Mouse (Mus musculus) hindbrain, embryonic 13.5 days (tissue): ENCODE data around the gene Ccdc96. TPM values are rescaled to one million over a fixed set of nuclear protein-coding genes. Genes with fewer than 3 reads are reported as not detected.
A peak's percentile ranks its signal among the peaks of the same experiment; 100 is the strongest.

Experiments
- ATAC-seq: fragments of 200-750 bp; cut with Nextera tagmentation; 2 replicates; pipeline ENCODE4 v1.8.0; 2017; ENCODE audit warnings: moderate TSS enrichment; ENCODE audit not compliant: low FRiP score
- H3K27ac ChIP-seq: fragments of 300-500 bp; sonication (generic); 2 replicates; pipeline ENCODE4 v1.5.1; 2015; ENCODE audit warnings: inconsistent platforms, mild to moderate bottlenecking, moderate library complexity
- H3K27me3 ChIP-seq: fragments of 300-500 bp; sonication (generic); 2 replicates; pipeline ENCODE4 v1.6.1; 2015; ENCODE audit warnings: mild to moderate bottlenecking, inconsistent platforms
- H3K36me3 ChIP-seq: fragments of 300-500 bp; sonication (generic); 2 replicates; pipeline ENCODE4 v1.6.1; 2015; ENCODE audit warnings: mild to moderate bottlenecking, inconsistent platforms
- H3K4me1 ChIP-seq: fragments of 300-500 bp; sonication (generic); replicated peaks from 2 replicates; pipeline ENCODE4 v1.6.1; 2015; ENCODE audit warnings: inconsistent platforms
- H3K4me2 ChIP-seq: fragments of 300-500 bp; sonication (generic); 2 replicates; pipeline ENCODE4 v1.6.1; 2015; ENCODE audit warnings: inconsistent platforms, mild to moderate bottlenecking, moderate library complexity
- H3K4me3 ChIP-seq: fragments of 300-500 bp; sonication (generic); 2 replicates; pipeline ENCODE4 v1.5.1; 2015; ENCODE audit warnings: mild to moderate bottlenecking, inconsistent platforms
- H3K9ac ChIP-seq: fragments of 300-500 bp; sonication (generic); 2 replicates; pipeline ENCODE4 v1.6.1; 2015; ENCODE audit warnings: mild to moderate bottlenecking, inconsistent platforms
- H3K9me3 ChIP-seq: fragments of 300-500 bp; sonication (generic); 2 replicates; pipeline ENCODE4 v1.6.1; 2016; ENCODE audit warnings: inconsistent platforms
- WGBS: fragments of 180-500 bp; shearing (Covaris S2); methylation state at CpG from one replicate; pipeline ENCODE4 v1.1.7; 2015; 5-methylcytosine and 5-hydroxymethylcytosine counted together
- polyA plus RNA-seq: library from polyadenylated mRNA; unstranded; fragments of >200 nt; fragmentation: Nextera tagmentation; extraction: Ambion mirVana; gene quantifications from 2 replicates; pipeline ENCODE4 v1.2.1, GENCODE M21; 2015

The Ccdc96 gene
- polyA plus RNA-seq, 1 experiment from 2014 or later = 4.0 TPM

DNA sequence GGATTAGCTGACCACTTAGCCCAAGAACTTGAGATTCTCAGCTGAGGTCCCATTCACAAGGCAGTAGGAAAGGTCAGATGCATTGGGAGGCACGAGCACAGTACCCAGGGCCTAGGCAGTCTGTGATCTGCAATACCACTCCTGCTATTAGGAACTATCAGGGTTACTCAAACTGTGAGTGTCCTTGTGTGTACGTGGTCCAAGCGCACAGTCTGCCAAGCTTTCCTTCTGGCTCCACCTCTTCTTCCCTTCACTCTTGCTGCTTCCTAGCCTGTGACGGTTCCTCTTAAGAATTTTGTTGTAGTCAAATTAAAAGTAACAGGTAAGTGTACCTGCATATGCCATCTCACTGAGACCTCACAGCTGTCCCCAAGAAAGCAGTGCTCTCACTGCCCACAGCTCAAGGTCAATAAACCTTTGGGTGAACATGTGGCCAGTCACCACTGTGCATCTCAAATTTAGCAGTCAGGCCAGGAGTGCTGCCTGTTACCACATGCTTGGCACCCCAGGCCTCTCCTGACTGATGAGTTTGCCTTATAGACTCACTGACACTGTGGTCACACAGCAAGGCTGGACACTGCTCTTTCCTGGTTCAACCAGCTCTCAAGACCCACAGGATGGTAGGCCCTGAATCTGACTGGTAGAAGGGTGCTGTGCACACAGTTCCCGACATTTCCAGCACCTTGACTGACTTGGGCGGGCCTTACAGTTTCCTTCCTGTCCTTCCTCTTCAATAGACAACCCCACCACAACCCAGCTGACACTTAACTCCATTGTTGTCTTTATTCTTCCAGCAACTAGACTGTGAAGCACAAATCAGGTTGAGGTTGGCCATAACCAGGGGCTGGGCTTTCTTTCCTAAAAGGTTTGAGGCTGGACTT is 5.6 kb upstream of the Ccdc96 start:
- Histone ChIP-seq H3K4me3 (no peak overlapping the region), H3K9me3 (no peaks in the 10 kb centered on the region), H3K4me2 (no peak overlapping the region), H3K36me3 (peaks cover 33% of the 10 kb centered on the region), H3K9ac (0 out of 2 replicates have a peak overlapping the region, but pooled peaks have one; percentile 8), H3K27me3 (no peaks in the 10 kb centered on the region), H3K27ac (no peak overlapping the region), H3K4me1 (peaks cover 47% of the 10 kb centered on the region)
- no peak for ATAC-seq
- WGBS = 91% methylated on average over 6 of the region's 6 CpGs

DNA sequence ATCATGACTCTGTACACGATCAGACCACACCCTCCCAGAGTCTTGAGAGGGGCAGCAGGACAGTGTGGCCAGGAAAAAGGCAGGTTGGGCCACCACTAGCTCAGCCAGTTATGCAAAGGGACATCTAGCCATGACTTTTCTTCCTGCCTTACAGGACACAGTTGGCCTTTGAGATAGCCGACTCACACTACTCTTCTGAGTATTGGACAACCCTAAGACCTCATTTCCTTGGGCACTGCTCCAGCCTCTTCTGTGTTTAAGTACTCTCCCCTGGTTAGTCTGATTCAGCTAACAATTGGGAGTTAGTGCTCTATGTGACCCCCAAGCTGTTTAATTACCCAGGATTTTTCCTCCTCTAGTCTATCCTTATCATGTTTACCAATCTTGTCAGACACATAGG is 4.7 kb upstream of the Ccdc96 start:
- no peak for ATAC-seq
- H3K4me2 ChIP-seq = no peak overlapping the region
- H3K36me3 ChIP-seq = peaks cover 28% of the 10 kb centered on the region
- H3K27me3 ChIP-seq = no peaks in the 10 kb centered on the region
- H3K27ac ChIP-seq = no peak overlapping the region
- H3K9ac ChIP-seq = 0 out of 2 replicates have a peak overlapping the region, but pooled peaks have one; percentile 8
- H3K4me1 ChIP-seq = peaks cover 48% of the 10 kb centered on the region
- no peak overlapping the region for H3K4me3 ChIP-seq
- WGBS = 70% methylated on average over 2 of the region's 2 CpGs
- no peaks in the 10 kb centered on the region for H3K9me3 ChIP-seq

DNA sequence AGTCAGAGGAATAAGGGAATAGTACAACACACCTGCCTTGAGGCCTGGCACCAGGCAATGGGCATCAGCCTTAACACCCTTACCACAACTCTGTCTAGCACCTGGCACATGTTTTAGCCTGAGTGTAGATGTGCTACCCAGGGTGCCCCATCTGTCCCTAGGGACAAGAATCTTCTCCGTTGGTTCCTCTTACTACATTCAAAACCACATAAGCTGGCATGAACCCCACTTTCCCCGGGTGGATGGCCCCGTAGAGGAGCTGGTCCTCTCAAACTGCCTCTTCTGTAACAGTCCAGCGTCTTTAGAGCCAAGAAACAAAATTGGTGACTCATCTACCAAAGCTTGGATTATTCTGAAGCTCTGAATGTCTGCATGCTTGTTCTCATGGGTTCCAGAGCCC is 4.0 kb upstream of the Ccdc96 start:
- no peak overlapping the region for H3K27ac ChIP-seq
- WGBS = 92% methylated on average over 4 of the region's 4 CpGs
- no peak overlapping the region for H3K4me3 ChIP-seq
- H3K9me3 ChIP-seq = no peaks in the 10 kb centered on the region
- H3K9ac ChIP-seq = no peak overlapping the region
- no peak overlapping the region for H3K4me2 ChIP-seq
- H3K36me3 ChIP-seq = peaks cover 24% of the 10 kb centered on the region
- 0 out of 2 replicates have a peak, but pooled peaks cover 2% of the 10 kb centered on the region for H3K27me3 ChIP-seq
- peaks cover 54% of the 10 kb centered on the region for H3K4me1 ChIP-seq
- ATAC-seq = no peak

DNA sequence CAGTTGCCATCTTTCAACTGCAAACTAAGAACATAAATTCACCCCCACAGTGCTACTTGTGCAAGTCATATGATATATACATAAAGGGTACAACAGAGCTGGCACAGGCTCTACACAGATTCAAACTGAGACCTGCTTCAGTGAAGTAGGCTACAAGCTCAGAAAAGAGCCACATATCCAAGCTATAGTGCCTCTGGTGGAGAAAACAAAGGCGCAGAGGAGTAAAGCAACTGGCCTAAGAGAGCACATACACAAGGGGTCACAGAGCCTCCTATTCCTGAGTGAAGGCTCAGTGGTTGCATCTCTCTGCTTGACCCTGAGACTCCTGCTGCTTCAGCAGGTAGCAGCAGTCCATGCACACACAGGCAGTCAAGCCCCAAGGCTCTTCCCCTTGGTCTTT is 3.3 kb upstream of the Ccdc96 start:
- WGBS = 75% methylated on average over 1 of the region's 1 CpGs
- ATAC-seq = no peak
- H3K36me3 ChIP-seq = peaks cover 17% of the 10 kb centered on the region

DNA sequence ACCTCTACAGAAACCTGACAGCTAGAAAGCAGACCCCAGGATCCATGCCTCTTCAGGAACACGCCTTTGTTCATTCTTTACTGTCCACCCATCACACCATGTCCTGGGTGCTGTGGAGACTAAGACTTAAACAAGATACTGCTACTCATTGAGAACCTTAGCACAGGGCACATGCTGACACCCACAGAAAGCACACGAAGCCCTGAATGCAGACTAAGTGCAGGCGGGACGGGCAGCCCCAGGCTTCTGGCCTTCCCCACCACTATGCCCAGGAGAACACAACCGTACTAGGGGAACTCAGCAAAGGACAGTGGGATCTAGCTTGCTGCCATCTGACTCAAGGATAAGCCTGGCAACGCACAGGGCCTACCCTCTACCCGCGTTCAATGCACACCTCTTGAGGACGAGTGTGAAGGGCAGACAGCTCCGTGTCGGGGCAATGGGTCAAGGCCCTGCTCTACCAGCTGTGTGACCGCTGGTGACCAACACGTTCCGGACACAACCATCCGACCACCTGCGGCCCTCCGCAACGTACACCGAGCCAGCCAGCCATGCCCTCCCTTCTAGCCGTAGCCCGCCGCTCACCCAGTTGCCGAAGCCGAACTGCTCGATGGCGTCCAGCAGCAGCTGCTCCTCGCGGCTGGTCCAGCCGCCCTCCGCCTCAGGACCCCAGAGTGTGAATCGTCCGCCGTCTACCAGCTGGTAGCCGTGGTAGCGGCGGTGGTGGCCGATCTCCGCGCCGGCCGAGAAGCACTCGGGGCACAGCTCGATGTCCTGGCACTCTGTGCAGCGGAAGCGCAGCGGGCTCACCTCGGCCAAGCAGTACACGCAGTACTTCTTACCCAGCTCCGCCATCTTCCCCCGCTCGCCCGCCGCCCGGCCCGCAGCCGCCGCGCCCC is 936 bp upstream of the Ccdc96 start:
- H3K4me1 ChIP-seq = peaks cover 54% of the 10 kb centered on the region
- H3K4me3 ChIP-seq = peak overlapping the region; percentile 85
- 1% methylated on average over 58 of the region's 58 CpGs for WGBS
- H3K9me3 ChIP-seq = no peaks in the 10 kb centered on the region
- H3K4me2 ChIP-seq = peak overlapping the region; percentile 93
- H3K27ac ChIP-seq = peak overlapping the region; percentile 91
- H3K27me3 ChIP-seq = peaks cover 5% of the 10 kb centered on the region; the same call in 1 of the 2 replicates
- H3K9ac ChIP-seq = peak overlapping the region; percentile 96
- peaks cover 10% of the 10 kb centered on the region; the same call in 1 of the 2 replicates for H3K36me3 ChIP-seq
- peak; percentile 30 for ATAC-seq

More for the DNA sequence above, 3.3 kb upstream of the Ccdc96 start:
- Histone ChIP-seq H3K27me3 (peaks cover 5% of the 10 kb centered on the region; the same call in 1 of the 2 replicates), H3K4me1 (peaks cover 57% of the 10 kb centered on the region), H3K9me3 (no peaks in the 10 kb centered on the region), H3K4me3 (0 out of 2 replicates have a peak overlapping the region, but pooled peaks have one; percentile 4), H3K4me2 (no peak overlapping the region), H3K9ac (peak overlapping the region; percentile 96; the same call in 1 of the 2 replicates), H3K27ac (no peak overlapping the region)

DNA sequence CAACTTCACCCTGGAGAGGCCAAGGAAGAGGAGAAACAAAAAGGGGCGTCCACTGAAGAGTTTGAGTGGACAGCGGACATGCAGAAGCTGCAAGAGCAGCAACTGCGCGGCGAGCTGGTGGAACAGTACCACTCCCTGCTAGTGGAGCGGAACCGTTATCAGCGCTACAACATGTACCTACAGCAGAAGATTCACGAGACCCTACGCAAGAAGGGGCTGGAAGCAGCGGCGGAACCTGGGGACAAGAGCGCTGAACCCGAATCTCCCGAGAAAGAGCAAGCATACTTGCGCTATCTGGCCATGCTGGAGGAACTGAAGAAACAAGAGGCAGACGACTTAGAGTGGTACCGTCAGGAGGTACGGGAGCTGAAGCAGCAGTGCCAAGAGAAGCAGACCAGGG is 918 bp downstream of the Ccdc96 start:
- no peak for ATAC-seq
- Histone ChIP-seq H3K4me1 (peaks cover 40% of the 10 kb centered on the region), H3K9ac (peak overlapping the region; percentile 74), H3K27ac (no peak overlapping the region), H3K27me3 (peaks cover 5% of the 10 kb centered on the region; the same call in 1 of the 2 replicates), H3K4me2 (peak overlapping the region; percentile 97), H3K9me3 (no peaks in the 10 kb centered on the region), H3K36me3 (peaks cover 10% of the 10 kb centered on the region; the same call in 1 of the 2 replicates), H3K4me3 (peak overlapping the region; percentile 85)
- 48% methylated on average over 19 of the region's 19 CpGs for WGBS

DNA sequence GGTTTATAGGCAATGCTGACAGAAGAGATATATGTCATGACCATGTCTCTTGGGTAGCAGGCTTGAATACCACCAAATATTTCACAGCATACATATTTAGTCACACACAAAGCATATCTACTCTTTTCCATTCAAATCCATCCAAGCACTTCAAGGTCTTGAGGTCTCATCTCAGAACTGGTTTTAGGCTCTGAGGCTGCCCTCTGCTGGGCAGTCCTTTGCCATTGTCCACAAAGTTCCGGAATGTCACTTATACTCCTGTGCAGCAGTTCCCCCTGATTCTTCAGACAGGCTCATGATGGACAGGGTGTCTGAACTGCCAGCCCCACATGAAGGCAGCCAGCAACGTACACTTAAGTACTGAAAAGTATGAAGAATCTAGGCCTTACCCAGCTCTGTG is 4.8 kb downstream of the Ccdc96 start:
- ATAC-seq = no peak
- peaks cover 5% of the 10 kb centered on the region; the same call in 1 of the 2 replicates for H3K27me3 ChIP-seq

DNA sequence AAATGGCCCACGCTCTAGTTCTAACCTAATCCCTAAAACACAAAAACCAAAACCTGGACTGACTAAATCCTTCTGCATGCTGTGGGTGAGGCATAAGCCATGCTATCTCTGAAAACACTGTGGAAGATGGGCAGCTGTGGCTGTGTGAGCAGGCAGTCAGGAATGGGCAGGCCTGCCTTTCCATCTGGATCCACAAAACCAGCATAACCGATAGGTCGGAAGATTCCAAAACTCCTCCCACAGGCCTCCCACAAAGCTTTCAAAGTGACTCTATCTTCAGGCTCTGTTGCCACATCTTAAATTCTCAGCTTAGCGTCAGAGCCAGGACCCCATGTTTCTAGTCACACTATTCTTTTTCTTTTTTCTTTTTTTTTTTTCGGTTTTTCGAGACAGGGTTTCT is 9.5 kb downstream of the Ccdc96 start:
- Histone ChIP-seq H3K9ac (no peak overlapping the region), H3K4me2 (no peak overlapping the region), H3K9me3 (no peaks in the 10 kb centered on the region), H3K27ac (no peak overlapping the region), H3K4me1 (no peaks in the 10 kb centered on the region), H3K27me3 (no peaks in the 10 kb centered on the region), H3K4me3 (no peak overlapping the region), H3K36me3 (peaks cover 67% of the 10 kb centered on the region)
- no peak for ATAC-seq
- WGBS = 89% methylated on average over 6 of the region's 6 CpGs

More for the DNA sequence above, 4.8 kb downstream of the Ccdc96 start:
- Histone ChIP-seq H3K27ac (no peak overlapping the region), H3K4me2 (no peak overlapping the region), H3K9me3 (no peaks in the 10 kb centered on the region), H3K4me1 (peaks cover 10% of the 10 kb centered on the region), H3K36me3 (peaks cover 33% of the 10 kb centered on the region), H3K9ac (no peak overlapping the region), H3K4me3 (no peak overlapping the region)
- WGBS = 61% methylated on average over 2 of the region's 2 CpGs

DNA sequence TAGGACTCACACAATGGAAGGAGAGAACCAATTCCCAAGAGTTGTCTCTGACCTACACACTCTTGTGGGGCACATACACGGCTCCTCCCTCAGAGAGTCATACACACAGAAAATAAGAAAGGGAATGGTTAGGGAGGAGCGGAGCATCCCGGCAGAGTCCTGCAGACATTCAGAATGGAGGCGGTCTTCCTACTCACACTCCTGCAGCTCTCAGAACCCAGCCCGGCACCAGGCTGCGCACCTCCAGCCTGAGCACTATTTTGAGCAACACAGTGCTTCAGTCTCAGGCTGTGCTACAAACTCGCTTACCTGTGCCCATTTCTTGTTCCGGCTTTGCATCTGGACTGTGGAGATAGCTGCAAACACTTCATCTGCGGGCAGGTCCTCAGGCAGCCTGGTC is 10.3 kb downstream of the Ccdc96 start:
- H3K36me3 ChIP-seq = peaks cover 71% of the 10 kb centered on the region
- H3K9me3 ChIP-seq = no peaks in the 10 kb centered on the region
- H3K27me3 ChIP-seq = no peaks in the 10 kb centered on the region
- H3K4me1 ChIP-seq = no peaks in the 10 kb centered on the region
- ATAC-seq = no peak
- H3K9ac ChIP-seq = no peak overlapping the region
- H3K4me3 ChIP-seq = no peak overlapping the region
- WGBS = 96% methylated on average over 9 of the region's 9 CpGs
- no peak overlapping the region for H3K4me2 ChIP-seq
- no peak overlapping the region for H3K27ac ChIP-seq

DNA sequence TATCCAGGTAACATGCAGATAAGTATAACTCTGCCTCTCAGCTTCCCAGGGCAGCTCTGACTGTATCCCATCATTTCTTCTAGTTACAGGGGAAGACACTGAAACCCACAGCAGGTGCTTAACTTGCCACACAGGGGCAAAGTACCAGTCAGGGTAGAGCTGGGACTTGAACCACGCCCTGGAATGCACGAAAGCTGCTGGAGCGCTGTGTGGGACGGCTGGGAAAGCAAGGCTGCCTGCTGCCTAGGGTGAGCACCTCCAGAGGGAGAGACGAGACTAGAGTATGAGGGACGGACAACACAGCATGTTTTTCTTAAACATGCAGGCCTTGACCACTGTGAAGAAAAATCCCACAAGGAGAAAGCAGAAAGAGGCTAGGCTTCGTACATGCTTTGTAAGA is 20.8 kb downstream of the Ccdc96 start:
- no peak overlapping the region for H3K9ac ChIP-seq
- no peak for ATAC-seq
- WGBS = 89% methylated on average over 7 of the region's 7 CpGs
- H3K4me3 ChIP-seq = no peak overlapping the region
- no peak overlapping the region for H3K4me2 ChIP-seq
- H3K27me3 ChIP-seq = no peaks in the 10 kb centered on the region
- H3K9me3 ChIP-seq = no peaks in the 10 kb centered on the region
- H3K4me1 ChIP-seq = no peaks in the 10 kb centered on the region
- no peak overlapping the region for H3K27ac ChIP-seq
- peaks cover 96% of the 10 kb centered on the region for H3K36me3 ChIP-seq

DNA sequence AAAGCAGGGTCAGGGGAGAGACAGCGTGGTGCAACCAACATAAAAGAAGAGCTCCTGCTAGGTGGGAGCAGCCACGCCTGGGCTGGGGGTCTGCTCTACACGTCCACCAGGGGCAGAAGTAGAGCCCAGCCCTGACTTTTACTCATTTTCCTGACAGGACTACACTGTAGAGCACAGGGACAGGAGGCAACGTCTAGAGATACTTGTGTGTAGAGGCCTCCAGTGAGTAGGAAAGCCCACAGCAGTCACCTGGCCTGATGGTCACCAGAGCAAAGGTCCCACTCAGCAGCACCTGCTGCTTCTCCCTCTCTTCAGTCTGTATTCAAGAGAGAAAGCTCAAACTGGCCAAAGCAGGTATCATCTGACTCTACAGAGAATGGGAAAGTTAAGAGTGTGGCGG is 21.3 kb downstream of the Ccdc96 start:
- no peaks in the 10 kb centered on the region for H3K27me3 ChIP-seq
- WGBS = 73% methylated on average over 5 of the region's 5 CpGs
- no peak overlapping the region for H3K9ac ChIP-seq
- no peak overlapping the region for H3K4me3 ChIP-seq
- ATAC-seq = no peak
- peaks cover 96% of the 10 kb centered on the region for H3K36me3 ChIP-seq
- no peaks in the 10 kb centered on the region for H3K4me1 ChIP-seq
- H3K4me2 ChIP-seq = no peak overlapping the region
- H3K27ac ChIP-seq = no peak overlapping the region
- no peaks in the 10 kb centered on the region for H3K9me3 ChIP-seq

DNA sequence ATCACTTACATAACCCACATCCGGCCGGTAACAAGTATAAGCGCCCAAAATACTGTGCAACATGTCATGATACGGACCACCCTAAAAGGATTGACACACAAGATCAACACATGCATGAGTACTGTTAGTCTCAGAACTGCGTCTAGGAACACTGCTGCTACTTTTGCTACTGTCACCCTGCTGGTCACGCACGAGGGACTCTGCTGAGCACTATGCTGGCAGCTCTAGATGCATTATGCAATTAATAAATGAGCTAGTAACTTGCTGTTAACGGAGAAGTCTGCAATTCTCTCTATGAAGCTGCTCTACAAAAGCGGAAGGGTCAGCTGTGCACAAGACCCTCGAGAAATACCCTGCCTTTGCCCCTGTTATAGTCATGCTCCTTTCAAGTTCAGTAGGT is 24.0 kb downstream of the Ccdc96 start:
- Histone ChIP-seq H3K4me2 (no peak overlapping the region), H3K9ac (no peak overlapping the region), H3K27me3 (no peaks in the 10 kb centered on the region), H3K27ac (no peak overlapping the region), H3K9me3 (no peaks in the 10 kb centered on the region), H3K4me3 (no peak overlapping the region), H3K36me3 (peaks cover 96% of the 10 kb centered on the region), H3K4me1 (no peaks in the 10 kb centered on the region)
- ATAC-seq = no peak
- 94% methylated on average over 10 of the region's 10 CpGs for WGBS
